8 mouse cellular contexts compared by ENCODE assay signal in genomic region chr19:5662981-5663913, GRCm38 (mm10). TPM values are rescaled to one million over a fixed set of nuclear protein-coding genes. Genes with fewer than 3 reads are reported as not detected.
DNase-seq lines count a peak whose midpoint lies in the region; ATAC-seq lines count a peak whose summit lies in the region.

Sipa1 (minus strand) TSS chr19:5663707.

- H3K4me3 ChIP-seq in intestine, embryonic 14.5 days (ENCODE audit: low read depth, low read length), result peak within 1 kb of the TSS; percentile 56

- peak within 1 kb of the TSS; percentile 60 for H3K4me2 ChIP-seq in intestine, embryonic 14.5 days (ENCODE audit: low read length)

- no peaks in the 10 kb centered on the region for H3K27me3 ChIP-seq in intestine, embryonic 14.5 days (replicated peaks; ENCODE audit: control insufficient read depth, insufficient read depth, low read length)

- intact Hi-C loops in gastrocnemius, postnatal 36 days (cut with DNase I), result loop anchor here (2.0 kb wide), 1 partner anchor 22 kb away; no protein-coding TSS in a partner anchor
- intact Hi-C loops in left cerebral cortex, postnatal 10 days (cut with DNase I), result no loop called here

- H3K4me1 ChIP-seq in intestine, embryonic 14.5 days (replicated peaks; ENCODE audit: control insufficient read depth, insufficient read depth, low read length), result peaks cover 15% of the 10 kb centered on the region

- peak within 1 kb of the TSS; percentile 46 for H3K9ac ChIP-seq in intestine, embryonic 14.5 days (ENCODE audit: low read length)

- peak; percentile 93 for DNase-seq in adrenal gland, adult 8-10 months
- peak; percentile 82 for DNase-seq in embryo, embryonic 11.5 days (ENCODE audit: low read depth, low spot score)
- DNase-seq in gastrocnemius, postnatal 36 days, result peak; percentile 92 to 94
- peak; percentile 95 for DNase-seq in intestine, embryonic 14.5 days (ENCODE audit: low spot score)
- peak; percentile 57 to 95 for DNase-seq in left cerebral cortex, postnatal 10 days (ENCODE audit: extremely low spot score in 1 of 2, low spot score in 2 of 2)
- peak; percentile 71 for DNase-seq in right cerebral cortex, postnatal 14 days
- DNase-seq in urinary bladder, postnatal 36 days (ENCODE audit: low spot score in 2 of 2), result peak; percentile 94

- WGBS in intestine, embryonic 14.5 days, result 2% methylated on average over 28 of the region's 32 CpGs

- H3K9me3 ChIP-seq in intestine, embryonic 14.5 days (ENCODE audit: control insufficient read depth, low read length), result no peaks in the 10 kb centered on the region

- ATAC-seq in intestine, embryonic 14.5 days (replicated peaks; ENCODE audit: low FRiP score, low TSS enrichment, low read depth), result peak; percentile 91
- ATAC-seq in megakaryocyte progenitor cell, adult 5-6 weeks (replicated peaks; ENCODE audit: poor library complexity), result peak; percentile 83

- H3K27ac ChIP-seq in intestine, embryonic 14.5 days (ENCODE audit: low read depth), result peak within 1 kb of the TSS; percentile 76

- H3K36me3 ChIP-seq in intestine, embryonic 14.5 days (ENCODE audit: control insufficient read depth, insufficient read depth, low read length), result peaks cover 53% of the 10 kb centered on the region

RNA-seq across cellular contexts. Expression of gene Sipa1, which starts in this region (rescaled TPM):
- total RNA-seq in adrenal gland, adult 8-10 months (2022), result 10 to 100 TPM; 40.3 to 76.9 (median 57.8) TPM
- total RNA-seq in gastrocnemius, postnatal 36 days (2021), result 1 to 10 TPM; 6.9 to 9.5 TPM
- polyA plus RNA-seq in intestine, embryonic 14.5 days (2014; fragmentation: Nextera tagmentation; extraction: Ambion mirVana), result 18.0 and 21.7 TPM in 2 replicates
- 10 to 100 TPM; 24.6 to 26.5 TPM for total RNA-seq in left cerebral cortex, postnatal 10 days (2021)
- 16.4 and 24.2 TPM in 2 replicates for total RNA-seq in megakaryocyte progenitor cell, adult 5-6 weeks (2015)
- total RNA-seq in megakaryocyte progenitor cell, adult 5-6 weeks (2017), result 19.2 and 24.0 TPM in 2 replicates

Comparison
In these comparisons a context has a peak if more than half of its experiments do, and no peak if none do; other contexts are left out.
1. Peak in every context shown above with its lines: DNase-seq, ATAC-seq, H3K4me3 ChIP-seq and H3K27ac ChIP-seq.